Mouse (Mus musculus): ENCODE data around the gene Dll3.
A peak's percentile ranks its signal among the peaks of the same experiment; 100 is the strongest.

Gene Dll3

DNA sequence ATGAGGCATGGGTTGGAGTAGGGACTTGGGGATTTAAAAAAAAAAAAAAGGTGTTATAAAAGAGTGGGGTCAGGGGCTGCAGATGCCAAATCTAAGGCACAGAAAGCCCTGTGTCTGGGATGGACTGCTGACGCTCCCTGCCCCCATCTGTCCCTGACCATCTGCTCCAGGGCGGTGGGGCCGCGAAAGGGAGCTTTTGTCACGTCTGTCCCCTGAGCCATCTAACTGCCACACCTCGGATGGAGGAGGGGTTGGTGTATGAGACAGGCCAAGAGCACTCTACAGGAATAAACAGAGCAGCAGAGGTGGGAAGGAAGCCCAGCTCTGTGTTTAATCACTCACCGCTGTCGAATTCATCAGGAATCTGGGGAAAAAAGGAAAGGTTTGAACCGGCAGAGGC, 7.7 kb upstream of the Dll3 start:
- DNase-seq (ENCODE audit: low read depth) = no peak

DNA sequence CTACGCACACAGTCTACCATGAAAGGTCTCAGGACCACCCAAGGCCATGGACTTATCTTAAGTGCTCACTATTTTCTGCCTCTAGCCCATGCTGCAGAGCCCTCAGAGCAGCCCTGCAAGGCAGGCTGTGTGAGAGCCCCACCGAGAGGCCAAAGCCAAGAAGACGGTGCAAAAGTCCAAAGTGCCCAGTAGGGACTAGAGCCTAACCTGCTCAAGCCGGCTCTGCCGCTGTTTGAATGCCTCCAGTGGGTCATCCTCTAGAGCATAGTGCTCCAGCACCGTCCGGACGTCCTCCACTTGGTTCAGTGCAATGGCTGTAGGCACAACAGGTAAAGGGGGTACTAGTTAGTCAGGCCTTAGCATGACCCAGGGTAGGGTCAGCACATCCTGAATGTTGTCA, 4.2 kb upstream of the Dll3 start:
- no peak for DNase-seq (ENCODE audit: low read depth)

DNA sequence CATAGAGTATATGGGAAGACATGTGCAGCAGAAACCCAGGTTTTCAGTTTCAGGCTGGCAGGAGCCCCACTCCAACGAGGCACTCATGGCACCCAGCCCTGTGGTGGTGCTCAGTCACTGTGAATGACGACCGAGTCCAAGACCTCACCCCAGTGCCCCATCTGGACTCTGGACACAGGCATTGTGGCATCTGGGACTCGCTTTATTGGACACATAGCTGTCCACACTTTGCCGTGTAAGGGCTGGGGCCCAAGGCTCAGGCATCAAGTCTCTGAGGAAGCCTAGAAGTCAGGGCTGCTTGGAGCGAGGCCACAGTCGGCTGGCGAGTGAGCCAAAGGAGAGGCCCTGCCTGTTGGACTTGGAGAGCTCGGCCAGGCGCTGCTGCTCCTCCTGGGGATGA, 3.6 kb upstream of the Dll3 start:
- no peak for DNase-seq (ENCODE audit: low read depth)

DNA sequence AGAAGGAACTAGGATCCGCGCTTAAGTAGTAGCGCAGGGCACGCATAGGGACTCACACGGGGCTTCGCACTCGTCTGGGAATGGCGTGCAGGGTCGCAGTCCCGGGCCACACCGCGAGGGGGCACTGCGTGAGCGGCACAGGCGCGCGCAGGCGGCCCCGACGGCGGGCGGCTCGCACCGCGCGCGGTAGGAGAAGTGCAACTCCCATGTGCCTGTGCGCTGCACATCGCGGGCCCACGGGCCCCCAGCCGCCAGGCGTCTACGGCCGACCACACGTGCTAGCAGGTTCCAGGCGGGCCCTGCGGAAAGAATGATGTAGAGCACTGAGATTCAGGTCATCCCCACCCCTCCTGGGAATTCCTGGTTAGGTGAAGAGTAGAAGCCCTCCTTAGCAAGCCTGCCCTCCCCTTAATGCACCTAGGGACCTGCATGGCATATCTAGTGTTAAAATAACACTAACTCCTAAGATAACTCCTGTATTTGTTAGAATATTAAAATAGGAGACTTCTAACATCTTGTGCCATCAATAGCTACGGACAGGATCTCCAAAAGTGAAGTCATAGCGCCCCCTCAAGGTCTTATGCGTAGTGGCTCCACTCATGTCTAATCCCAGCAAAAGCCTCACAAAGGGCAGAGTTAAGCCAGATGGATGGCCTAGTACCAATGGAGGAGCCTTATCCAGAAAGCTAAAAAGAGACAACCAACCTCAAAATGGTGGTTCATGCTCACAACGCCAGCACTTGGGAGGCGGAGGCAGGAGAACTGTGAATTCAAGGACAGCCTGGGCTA, 3.0 kb downstream of the Dll3 start:
- peak; percentile 69 for DNase-seq (ENCODE audit: low read depth)

DNA sequence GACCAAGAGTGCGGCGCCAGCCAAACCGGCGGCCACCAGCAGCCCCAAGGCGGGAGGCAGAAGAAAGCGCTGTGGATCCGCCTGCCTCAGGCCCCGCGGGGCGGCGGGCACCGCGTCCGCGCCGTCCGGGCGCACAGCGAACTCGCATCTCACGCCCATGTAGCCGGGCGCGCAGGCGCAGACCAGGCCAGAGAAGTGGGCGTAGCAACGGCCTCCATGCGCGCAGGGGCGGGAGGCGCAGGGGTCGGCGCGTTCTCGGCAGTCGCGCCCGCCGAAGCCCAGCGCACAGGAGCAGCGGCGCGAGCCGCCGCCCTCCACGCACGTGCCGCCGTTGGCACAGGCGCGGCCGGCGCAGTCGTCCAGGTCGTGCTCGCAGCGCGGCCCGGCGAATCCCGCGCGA, 7.6 kb downstream of the Dll3 start:
- DNase-seq (ENCODE audit: low read depth) = peak; percentile 54

DNA sequence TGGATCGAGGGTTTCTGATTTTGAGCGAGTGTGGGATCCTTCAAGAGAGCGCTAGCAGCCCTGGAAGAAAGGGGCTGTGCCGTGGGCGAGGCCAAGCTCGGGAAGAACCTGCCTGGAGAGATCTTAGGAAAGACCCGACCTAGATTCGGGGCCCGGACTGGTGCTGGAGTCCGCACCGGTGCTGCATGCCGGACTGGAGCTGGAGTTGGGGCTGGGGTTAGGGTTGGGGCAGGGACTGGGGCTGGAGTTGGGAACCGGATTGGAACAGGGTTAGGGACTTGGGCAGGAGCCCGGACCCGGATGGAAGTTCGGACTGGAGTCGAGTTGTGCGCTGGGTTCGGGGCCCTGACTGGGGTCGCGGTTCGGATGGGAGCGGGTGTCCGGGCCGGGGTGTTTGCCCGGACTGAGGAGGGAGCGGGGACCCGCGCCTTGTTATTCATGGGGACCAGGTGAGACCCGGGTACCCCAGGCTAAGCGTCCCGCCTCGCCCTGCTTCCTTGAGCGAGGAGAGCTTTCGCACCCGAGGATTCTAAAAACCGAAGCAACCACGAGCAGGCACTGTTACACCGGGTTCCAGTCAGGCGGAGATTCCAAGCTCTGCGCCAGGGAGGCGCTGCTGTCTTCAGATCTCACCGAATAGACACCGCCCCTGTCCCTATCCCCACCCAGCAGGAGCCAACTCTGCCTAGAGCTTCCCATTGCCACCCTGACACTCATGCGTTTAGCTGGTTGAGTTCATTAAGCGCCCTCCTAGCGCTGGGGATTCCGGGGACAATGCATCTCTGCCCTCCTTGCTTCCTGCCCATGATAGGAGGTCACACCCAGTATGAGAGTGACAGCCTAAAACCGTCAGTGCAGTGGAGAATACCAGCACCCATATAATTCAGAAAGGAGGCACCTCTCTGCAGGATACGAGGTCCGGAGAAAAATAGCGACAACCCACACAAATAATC, 11.1 kb downstream of the Dll3 start, which contains the start of gene Selenov:
TSS of gene Selenov (minus strand) at position 549 of the 953 bp plus-strand sequence.
- no peak for DNase-seq (ENCODE audit: low read depth)

DNA sequence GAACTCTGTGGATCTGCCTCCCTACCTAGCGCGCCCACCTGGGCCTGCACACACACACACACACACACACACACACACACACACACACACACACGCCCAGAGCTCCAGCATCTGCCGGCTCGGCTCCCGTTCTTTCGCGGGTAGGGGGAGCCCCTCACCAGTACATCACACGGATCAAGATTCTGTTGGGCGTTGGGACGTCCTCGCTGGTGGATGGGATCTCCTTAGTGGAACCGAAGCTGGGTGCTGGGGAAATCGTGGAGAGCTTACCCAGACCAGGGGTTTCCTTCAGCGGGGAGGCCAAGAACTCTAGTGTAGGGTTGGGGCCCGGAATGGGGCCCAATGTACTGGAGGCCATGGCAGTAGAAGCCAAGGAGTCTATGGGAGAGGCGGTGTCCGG, 11.9 kb downstream of the Dll3 start:
- no peak for DNase-seq (ENCODE audit: low read depth)

DNA sequence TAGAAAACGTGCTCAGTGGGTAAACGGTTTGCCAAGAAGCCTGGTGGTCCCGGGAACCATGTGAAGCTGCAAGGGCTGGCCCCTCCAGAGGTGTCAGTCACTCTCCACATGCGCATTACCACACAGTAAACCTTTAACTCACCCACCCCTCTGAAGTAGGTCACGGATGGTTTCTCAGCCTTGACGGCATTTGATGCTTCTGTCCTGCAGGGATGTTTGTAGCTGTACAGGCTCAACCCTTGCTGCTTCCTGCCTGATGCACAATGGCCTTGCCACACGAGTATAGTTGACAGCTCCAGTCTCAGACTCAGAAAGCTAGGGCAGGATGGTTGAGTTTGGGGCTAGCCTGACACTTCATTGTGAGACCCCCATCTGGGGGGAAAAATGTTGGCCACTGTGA, 21.4 kb downstream of the Dll3 start:
- no peak for DNase-seq (ENCODE audit: low read depth)

DNA sequence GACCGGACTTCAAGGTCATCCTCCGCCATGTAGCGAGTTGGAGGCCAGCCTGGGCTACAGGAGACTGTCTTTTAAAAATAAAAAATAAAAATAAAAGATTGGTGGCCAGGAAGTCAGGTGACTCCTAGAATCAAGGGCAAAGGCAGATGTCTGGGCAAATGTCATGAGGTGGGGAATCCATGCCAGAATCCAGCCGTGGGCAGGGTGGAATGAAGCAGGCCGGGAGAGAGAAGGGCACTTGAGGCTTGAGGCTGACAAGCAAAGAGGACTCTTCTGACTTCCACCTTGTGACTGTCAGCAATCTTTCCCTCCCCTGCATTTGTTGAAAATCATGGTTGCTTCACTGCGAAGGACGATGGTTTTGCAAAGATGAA, 23.8 kb downstream of the Dll3 start:
- DNase-seq (ENCODE audit: low read depth) = no peak

DNA sequence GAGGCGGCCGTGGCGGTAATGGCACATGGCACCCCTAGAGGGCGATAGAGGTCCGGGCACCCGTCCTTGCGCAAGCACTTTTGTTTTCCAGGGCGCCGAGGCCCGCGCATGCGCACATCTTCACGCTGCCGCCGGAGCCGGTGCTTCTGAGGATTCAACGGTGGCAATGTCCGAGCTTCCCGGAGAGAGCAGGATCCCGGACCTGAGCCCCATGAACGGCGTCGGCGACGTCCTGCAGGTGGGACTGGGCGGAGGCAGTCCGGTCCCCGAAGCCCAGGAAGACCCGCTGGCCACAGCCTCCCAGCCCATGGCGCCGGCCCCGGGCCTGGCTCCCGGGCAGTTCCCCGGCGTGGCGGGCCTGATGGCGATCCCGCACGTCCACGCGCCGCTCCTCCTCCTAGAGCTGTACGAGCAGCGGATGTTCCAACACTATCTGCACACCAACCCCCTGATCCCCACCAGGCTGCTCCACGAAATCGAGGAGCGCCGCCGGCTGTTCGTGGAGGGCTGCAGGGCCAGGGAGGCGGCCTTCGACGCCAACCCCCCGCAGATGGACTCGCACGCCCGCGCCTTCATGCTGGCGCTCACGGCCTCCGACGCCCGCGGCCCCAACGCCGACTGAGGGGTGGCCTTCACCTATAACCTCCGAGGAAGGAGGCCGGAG, 24.3 kb downstream of the Dll3 start, which contains the start of gene Eid2b:
TSS of gene Eid2b (plus strand) at position 125 of the 664 bp plus-strand sequence.
- DNase-seq (ENCODE audit: low read depth) = peak; percentile 96

DNA sequence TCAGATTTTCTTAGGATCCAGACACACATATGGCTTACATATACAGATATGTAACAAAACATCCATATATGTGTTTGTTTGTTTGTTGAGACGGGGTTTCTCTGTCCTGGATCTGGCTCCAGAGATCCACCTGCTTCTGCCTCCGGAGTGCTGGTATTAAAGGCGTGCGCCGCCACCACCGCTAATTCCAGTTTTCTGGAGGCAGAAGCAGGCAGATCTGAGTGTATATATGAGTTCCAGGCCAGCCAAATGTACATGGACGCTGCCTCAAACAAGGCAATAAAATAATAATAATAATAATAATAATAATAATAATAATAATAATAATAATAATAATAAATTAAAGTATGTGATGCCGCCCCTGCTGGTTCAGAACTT, 24.8 kb downstream of the Dll3 start:
- no peak for DNase-seq (ENCODE audit: low read depth)

DNA sequence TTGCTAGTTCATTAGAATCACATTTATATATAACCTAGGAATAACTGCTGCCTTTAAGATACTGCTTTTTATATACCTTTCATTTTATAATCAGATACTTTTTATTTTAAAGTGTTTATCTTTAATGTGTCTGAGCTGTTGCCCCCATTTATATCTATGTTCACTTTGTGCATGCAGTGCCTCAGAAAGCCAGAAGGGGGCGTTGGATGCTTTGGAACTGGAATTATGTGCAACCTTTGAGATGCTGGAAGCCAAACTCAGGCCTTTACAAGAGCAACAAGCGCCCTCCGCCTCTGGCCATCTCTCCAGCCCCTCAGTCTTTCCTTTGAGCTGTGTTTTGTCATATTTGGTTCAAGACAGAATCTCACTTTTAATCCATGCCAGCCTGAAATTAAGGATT, 30.3 kb downstream of the Dll3 start:
- peak; percentile 43 for DNase-seq (ENCODE audit: low read depth)

DNA sequence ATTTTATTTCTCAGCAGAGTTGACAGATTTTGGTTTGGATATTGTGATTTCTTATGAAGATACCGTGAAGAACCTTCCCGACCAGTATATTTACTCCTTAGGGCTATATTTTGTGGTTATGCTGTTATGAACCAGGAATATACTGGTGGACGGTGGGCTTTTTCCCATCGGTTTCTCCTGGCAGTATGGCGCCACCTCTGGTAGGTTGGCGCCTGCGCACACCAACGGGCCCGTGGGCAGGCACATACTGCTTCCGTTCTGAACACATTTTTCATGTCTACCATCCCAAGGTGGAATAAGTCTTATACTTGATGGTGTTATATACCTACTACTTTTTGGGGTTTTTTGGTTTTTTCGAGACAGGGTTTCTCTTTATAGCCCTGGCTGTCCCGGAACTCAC, 32.7 kb downstream of the Dll3 start:
- peak; percentile 32 for DNase-seq (ENCODE audit: low read depth)

DNA sequence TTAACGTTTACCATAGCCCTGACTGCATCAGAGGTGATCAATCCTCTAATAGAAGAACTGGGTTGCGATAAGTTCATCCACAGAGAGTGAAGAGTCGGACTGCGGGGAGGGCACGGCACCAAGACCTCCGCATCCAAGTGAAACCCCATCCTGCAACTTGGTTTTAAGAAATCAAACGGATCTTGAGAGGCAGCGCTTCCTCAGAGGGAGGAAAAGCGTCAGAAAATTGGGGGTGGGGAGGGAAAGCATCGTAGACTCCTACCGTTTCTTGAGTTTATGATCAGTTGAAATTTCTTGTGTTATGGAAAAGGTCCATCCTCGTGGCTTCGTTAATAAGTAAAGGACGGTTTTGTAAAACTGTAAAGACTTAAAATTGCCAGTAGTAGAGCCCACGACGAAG, 33.5 kb downstream of the Dll3 start:
- no peak for DNase-seq (ENCODE audit: low read depth)

DNA sequence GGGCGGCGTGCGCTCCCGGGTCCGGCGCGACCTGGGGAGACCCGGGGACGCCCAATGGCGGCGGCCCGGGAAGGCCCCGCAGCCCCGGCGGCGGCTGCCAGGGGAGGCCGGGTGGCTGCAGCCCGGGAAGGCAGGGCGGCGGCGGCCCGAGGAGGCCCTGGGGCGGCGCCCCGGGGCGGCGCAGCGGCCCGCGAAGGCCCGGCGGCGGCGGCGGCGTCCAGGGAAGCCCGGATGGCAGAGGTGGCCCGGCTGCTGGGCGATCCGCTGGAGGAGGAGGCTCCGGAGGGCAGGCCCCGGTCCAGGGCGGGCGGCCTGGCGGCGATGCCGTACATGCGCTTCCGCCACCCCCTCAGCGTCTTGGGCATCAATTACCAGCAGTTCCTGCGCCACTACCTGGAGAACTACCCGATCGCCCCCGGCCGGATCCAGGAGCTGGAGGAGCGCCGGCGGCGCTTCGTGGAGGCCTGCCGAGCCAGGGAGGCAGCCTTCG, 34.0 kb downstream of the Dll3 start:
- peak; percentile 39 for DNase-seq (ENCODE audit: low read depth)

DNA sequence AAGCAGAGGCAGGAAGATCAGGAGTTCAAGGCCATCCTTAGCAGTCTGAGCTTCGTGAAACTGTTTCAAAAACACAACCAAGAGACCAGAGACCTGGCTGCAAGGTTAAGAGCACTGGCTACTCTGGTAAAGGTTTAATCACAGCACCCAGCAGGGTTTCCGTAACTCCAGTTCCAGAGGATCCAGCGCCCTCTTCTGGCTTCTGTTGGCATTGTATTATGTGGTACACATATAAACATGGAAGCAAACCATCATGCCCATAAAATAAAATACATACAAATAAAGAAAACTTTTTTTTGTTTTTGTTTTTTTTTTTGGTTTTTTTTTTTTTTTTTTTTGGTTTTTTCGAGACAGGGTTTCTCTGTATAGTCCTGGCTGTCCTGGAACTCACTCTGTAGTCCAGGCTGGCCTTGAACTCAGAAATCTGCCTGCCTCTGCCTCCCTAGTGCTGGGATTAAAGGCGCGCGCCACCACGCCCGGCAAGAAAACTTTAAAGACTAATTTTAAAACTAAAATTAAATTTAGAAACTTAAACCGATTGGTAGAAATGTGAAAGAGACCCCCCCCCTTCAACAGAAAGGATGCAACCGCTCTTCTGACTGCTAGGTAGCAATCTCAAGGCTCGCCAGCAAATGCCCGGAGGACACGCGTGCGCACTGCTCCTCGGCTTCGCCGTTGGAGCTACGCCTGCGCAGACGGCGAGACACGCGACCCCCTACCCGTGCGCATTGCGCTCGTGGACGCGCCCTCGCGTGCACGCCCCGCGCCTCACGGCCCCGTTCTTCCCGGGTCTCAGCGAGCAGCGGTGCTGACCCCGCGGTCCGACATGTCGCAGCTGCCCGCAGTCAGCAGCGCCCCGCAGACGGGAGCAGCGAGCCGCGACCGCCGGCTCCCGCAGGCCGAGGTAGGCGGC, 34.7 kb downstream of the Dll3 start, which contains the start of gene Eid2:
TSS of gene Eid2 (plus strand) at position 753 of the 913 bp plus-strand sequence.
- peak; percentile 59 for DNase-seq (ENCODE audit: low read depth)

DNA sequence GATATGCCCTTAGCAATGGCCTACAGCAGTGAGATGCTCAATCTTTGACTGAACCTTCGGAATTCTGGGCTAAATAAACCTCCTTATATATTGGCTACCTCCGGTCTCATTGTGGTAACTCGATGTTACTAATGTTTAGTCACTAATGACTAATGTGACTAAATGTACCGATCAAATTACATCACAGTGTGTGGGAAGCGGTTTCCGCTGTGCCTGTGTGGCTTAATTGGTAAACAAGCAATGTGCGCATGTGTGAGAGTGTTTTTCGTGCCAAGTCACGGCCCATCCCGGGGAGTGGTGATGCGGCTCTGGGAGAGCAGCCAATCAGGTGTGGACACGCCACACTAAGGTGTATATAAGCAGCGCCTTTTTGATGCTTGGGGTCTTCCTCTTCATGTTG, 36.6 kb downstream of the Dll3 start:
- DNase-seq (ENCODE audit: low read depth) = no peak

DNA sequence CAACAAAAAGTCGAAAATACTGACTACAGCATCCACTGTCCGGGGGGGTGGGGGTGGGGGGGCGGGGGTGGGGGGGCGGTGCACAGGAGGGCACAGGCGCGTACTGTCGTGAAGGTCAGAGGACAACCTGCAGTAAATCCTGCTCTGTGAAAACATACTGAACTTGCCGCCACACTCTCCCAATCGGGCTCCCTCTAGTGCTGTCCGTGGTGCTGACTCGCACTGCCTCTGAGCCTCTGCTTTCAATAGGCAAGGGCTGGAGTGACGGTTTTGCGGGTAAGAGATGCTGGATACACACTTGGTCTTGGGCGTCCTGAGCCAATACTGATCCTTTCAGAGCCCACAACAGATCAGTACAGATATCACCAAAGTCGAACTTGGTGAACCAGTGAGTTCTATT, 38.3 kb downstream of the Dll3 start:
- DNase-seq (ENCODE audit: low read depth) = peak; percentile 73

DNA sequence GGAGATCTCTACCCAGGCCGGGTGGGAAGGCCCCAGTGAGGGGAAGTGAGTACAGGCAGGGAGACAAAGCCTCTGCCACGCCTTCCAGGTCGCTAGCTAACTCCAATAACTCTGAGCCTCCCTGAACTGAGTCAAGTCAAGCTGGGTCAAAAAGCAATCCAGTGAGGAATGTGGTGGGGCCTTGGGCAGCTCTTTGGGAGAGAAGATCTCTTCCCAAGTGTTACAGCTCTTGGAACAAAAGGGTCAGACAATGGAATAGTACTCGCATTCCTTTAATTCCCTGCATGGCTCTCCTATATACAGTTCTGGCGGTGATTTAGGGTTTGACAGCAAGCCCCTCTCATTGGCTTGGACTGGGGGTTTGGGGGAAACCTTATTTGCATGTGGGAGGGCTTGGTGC, 39.2 kb downstream of the Dll3 start:
- no peak for DNase-seq (ENCODE audit: low read depth)

DNA sequence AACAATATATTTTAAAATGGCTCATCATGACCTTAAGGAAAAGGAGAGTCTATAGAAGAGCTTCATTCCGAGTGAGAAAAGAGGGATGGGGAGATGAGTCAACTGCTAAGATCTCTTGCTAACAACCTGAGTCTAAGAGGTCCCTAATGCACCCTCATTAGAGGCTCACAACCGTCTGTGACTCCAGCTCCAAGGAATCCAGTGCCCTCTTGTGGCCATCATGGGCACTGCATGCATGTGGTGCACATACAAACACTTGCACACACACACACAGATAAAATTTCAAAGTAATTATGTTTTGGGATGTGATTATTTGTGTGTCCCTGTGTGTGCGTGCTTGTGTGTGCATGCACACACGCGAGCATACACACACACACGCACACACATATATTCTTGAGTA, 46.6 kb downstream of the Dll3 start:
- peak; percentile 39 for DNase-seq (ENCODE audit: low read depth)

DNA sequence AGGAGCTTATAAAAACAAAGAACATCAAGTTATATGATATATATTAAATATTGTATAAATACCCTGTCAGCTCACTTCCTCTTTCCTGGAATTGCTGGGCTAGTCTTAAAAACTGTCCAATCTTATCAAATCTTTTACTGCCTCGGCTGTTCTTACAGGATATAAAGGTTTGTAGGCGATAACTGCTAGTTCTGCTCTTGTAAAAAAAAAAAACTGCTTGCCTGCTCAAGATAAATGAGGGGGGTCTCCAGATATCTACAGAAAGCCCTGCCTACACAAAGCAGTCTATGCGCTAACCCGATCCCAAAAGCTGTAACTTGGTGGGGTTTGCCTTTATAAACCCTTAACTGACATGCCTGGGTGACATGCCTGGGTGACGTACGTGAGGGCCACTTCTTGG, 47.4 kb downstream of the Dll3 start:
- no peak for DNase-seq (ENCODE audit: low read depth)

All from induced T-regulatory cell, adult 2 months (primary cell).